Mouse (Mus musculus) midbrain, embryonic 12.5 days (tissue): Measurements from ENCODE around the gene Xkr7. TPM values are rescaled to one million over a fixed set of nuclear protein-coding genes. Genes with fewer than 3 reads are reported as not detected.

Experiments
- ATAC-seq: fragments of 200-750 bp; cut with Nextera tagmentation; 2 replicates; pipeline ENCODE4 v1.8.0; 2017; ENCODE audit warnings: low read depth, moderate TSS enrichment, moderate library complexity; ENCODE audit not compliant: low FRiP score
- H3K27ac ChIP-seq: fragments of 300-500 bp; sonication (generic); replicated peaks from 2 replicates; pipeline ENCODE4 v1.5.1; 2016; ENCODE audit warnings: mild to moderate bottlenecking
- H3K27me3 ChIP-seq: fragments of 300-500 bp; sonication (generic); 2 replicates; pipeline ENCODE4 v1.6.1; 2016; ENCODE audit warnings: mild to moderate bottlenecking
- H3K36me3 ChIP-seq: fragments of 300-500 bp; sonication (generic); 2 replicates; pipeline ENCODE4 v1.6.1; 2016
- H3K4me1 ChIP-seq: fragments of 300-500 bp; sonication (generic); 2 replicates; pipeline ENCODE4 v1.6.1; 2016
- H3K4me2 ChIP-seq: fragments of 300-500 bp; sonication (generic); replicated peaks from 2 replicates; pipeline ENCODE4 v1.6.1; 2016; ENCODE audit warnings: mild to moderate bottlenecking, moderate library complexity
- H3K4me3 ChIP-seq: fragments of 300-500 bp; sonication (generic); 2 replicates; pipeline ENCODE4 v1.5.1; 2016; ENCODE audit warnings: mild to moderate bottlenecking
- H3K9ac ChIP-seq: fragments of 300-500 bp; sonication (generic); replicated peaks from 2 replicates; pipeline ENCODE4 v1.6.1; 2016; ENCODE audit warnings: mild to moderate bottlenecking, moderate library complexity
- H3K9me3 ChIP-seq: fragments of 300-500 bp; sonication (generic); 2 replicates; pipeline ENCODE4 v1.6.1; 2016; ENCODE audit warnings: mild to moderate bottlenecking
- WGBS: fragments of 180-500 bp; shearing (Covaris S2); methylation state at CpG from one replicate; pipeline ENCODE4 v1.1.7; 2016; 5-methylcytosine and 5-hydroxymethylcytosine counted together
- polyA plus RNA-seq: library from polyadenylated mRNA; unstranded; fragments of >200 nt; fragmentation: Nextera tagmentation; extraction: Ambion mirVana; gene quantifications from 2 replicates; pipeline ENCODE4 v1.2.1, GENCODE M21; 2016

Xkr7 gene
- polyA plus RNA-seq, 1 experiment from 2014 or later = 0.97 TPM

DNA sequence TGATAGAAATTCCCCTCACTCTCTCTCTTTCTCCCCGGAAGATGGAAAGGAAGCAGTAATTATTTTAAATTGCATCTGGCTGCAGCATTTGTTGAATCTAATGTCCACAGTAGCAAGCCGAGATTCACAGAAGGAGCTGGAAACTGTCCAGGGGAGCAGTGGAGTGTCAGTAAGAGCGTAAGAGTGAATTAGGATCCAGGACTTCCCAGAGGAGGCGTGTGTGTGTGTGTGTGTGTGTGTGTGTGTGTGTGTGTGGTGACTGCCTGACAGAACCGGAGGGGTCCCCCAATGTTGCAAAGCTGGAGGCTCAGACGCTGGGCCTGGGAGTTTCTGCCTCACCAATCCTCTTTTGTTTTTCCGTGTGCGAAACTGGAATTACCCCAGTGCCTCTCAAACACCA, 15.8 kb upstream of the Xkr7 start:
- Histone ChIP-seq H3K4me3 (no peak overlapping the region), H3K4me2 (peak overlapping the region; percentile 98), H3K27ac (no peak overlapping the region), H3K9ac (no peak overlapping the region), H3K9me3 (no peaks in the 10 kb centered on the region), H3K4me1 (peaks cover 20% of the 10 kb centered on the region), H3K36me3 (peaks cover 27% of the 10 kb centered on the region), H3K27me3 (peaks cover 23% of the 10 kb centered on the region; the same call in 1 of the 2 replicates)
- ATAC-seq = no peak
- 44% methylated on average over 7 of the region's 8 CpGs for WGBS

DNA sequence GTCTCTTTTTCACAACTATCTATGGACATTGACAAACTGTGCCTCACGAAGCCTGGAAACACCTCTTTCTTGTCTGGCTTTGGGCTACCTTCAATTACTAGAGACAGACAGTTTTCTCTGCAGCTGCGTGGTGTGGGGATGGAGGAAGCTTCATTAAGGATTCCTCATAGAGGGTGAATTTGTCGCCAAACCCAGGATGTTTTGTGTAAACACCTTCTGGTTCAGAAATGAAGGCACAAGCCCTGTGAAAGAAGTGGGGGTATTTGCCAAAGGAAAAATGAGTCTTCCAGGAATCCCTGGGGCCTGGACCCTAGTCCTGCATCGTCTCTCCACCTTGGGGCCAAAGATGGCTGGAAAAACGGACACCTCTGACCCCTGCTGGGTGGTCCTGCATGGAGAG, 14.9 kb upstream of the Xkr7 start:
- Histone ChIP-seq H3K27me3 (peaks cover 23% of the 10 kb centered on the region; the same call in 1 of the 2 replicates), H3K36me3 (peaks cover 18% of the 10 kb centered on the region), H3K9me3 (no peaks in the 10 kb centered on the region), H3K4me1 (peaks cover 20% of the 10 kb centered on the region), H3K27ac (no peak overlapping the region), H3K4me3 (no peak overlapping the region), H3K9ac (no peak overlapping the region), H3K4me2 (no peak overlapping the region)
- WGBS = 44% methylated on average over 5 of the region's 5 CpGs
- no peak for ATAC-seq

DNA sequence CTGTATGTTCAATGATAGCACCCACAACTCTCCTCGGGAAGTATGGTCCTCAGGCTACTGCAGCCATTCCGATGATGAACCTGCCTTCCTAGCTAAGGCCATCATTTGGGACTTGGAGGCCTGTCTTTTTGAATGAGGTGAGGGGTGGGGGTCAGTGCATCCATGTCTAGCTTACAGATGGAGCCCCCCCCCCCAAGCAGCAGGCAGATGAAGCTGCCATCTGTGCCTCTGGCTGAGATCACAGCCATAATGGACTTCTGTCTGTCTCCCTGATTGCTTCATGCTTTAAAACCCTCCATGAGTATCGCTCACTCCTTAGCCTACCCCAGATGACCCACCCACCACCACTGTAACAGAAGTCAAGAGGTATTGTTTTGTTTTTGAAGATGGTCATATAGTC, 12.3 kb upstream of the Xkr7 start:
- 82% methylated on average over 3 of the region's 3 CpGs for WGBS
- no peak overlapping the region for H3K4me2 ChIP-seq
- no peak overlapping the region for H3K9ac ChIP-seq
- H3K27me3 ChIP-seq = peaks cover 23% of the 10 kb centered on the region; the same call in 1 of the 2 replicates
- no peak overlapping the region for H3K4me3 ChIP-seq
- H3K36me3 ChIP-seq = no peaks in the 10 kb centered on the region
- peaks cover 12% of the 10 kb centered on the region for H3K4me1 ChIP-seq
- H3K27ac ChIP-seq = no peak overlapping the region
- no peaks in the 10 kb centered on the region for H3K9me3 ChIP-seq
- no peak for ATAC-seq

DNA sequence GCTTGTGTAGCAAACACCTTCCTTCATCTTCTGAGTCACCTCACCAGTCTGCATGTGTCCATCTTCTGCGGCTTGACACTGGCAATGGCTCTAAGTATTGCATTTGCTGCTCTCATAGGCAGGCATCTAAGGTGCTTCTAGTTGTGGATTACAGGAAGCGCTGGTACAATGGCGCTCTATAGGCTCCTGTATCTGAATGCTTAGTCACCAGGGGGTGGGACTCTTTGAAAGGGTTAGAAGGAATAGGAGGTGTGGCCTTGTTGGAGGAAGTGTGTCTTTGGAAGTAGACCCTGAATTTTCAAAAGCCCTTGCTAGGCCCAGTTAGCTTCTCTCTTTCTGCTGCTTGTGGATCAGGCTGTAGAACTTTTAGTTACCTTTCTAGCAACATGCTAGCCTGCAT, 10.5 kb upstream of the Xkr7 start:
- Histone ChIP-seq H3K4me1 (no peaks in the 10 kb centered on the region), H3K27ac (no peak overlapping the region), H3K9me3 (no peaks in the 10 kb centered on the region), H3K4me3 (no peak overlapping the region), H3K4me2 (no peak overlapping the region), H3K36me3 (no peaks in the 10 kb centered on the region), H3K9ac (no peak overlapping the region), H3K27me3 (peaks cover 23% of the 10 kb centered on the region; the same call in 1 of the 2 replicates)
- no peak for ATAC-seq
- 65% methylated on average over 3 of the region's 3 CpGs for WGBS

DNA sequence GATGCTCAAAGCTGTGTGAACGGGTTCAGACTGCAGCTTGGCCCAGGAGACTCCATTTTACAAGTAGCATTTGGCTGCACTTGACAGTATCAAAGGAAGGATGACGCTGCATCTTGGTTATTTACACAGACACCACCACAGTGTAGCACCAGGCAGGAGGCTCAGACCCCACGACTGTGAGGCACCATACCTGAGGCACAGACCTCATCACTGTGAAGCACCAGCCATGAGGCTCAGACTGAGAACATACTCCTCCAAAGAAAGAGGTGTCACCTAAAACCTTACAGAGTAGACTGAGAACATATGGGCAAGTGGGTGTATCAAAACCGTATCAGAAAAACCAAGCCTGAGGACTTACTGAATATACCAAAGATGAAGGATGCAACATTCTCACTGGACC, 8.8 kb upstream of the Xkr7 start:
- Histone ChIP-seq H3K4me2 (no peak overlapping the region), H3K4me3 (no peak overlapping the region), H3K9me3 (no peaks in the 10 kb centered on the region), H3K4me1 (no peaks in the 10 kb centered on the region), H3K36me3 (no peaks in the 10 kb centered on the region), H3K27me3 (peaks cover 11% of the 10 kb centered on the region; the same call in 1 of the 2 replicates), H3K27ac (no peak overlapping the region), H3K9ac (no peak overlapping the region)
- WGBS = 63% methylated on average over 4 of the region's 4 CpGs
- no peak for ATAC-seq

DNA sequence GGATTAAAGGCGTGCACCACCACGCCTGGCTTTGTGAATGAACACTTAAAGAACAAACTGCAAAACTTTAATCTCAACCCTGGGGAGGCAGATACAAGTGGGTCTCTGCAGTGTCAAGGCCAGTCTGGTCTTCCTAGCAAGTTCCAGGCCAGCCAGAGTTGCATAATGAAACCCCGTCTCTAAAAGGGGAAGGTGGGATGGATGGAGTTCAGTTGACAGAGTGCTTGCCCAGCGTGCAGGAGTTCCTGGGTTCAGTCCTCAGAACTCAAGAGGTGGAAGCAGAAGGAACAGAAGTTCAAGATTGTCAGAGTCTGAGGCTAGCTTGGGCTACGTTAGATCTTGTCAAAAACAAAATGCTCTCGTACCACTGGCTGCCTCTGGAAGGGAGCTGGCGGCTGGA, 5.6 kb upstream of the Xkr7 start:
- no peak for ATAC-seq
- 81% methylated on average over 7 of the region's 7 CpGs for WGBS
- H3K4me1 ChIP-seq = no peaks in the 10 kb centered on the region
- no peaks in the 10 kb centered on the region for H3K9me3 ChIP-seq
- H3K4me2 ChIP-seq = no peak overlapping the region
- no peak overlapping the region for H3K9ac ChIP-seq
- H3K36me3 ChIP-seq = no peaks in the 10 kb centered on the region
- H3K4me3 ChIP-seq = no peak overlapping the region
- no peak overlapping the region for H3K27ac ChIP-seq
- H3K27me3 ChIP-seq = peaks cover 15% of the 10 kb centered on the region

DNA sequence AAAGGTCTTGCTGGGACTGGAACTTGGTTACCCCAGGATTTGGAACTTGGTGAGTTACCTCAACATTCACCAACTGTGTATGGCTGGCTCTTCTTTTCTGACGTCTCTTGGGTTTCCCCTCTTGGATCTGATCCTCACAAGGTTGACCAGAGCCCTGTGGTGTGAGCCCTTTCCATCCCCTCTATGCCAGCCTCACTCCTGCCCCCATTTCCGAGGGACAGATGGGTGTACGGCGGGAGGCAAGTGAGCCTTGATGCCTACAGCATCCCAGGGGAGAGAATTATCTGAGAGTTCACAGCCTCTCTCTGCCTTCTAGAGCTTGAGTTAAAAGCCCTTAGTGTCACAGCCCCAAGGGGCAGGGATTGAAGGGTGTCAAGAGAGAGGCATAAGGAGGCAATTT, 4.2 kb upstream of the Xkr7 start:
- Histone ChIP-seq H3K27me3 (peaks cover 30% of the 10 kb centered on the region), H3K4me3 (no peak overlapping the region), H3K36me3 (no peaks in the 10 kb centered on the region), H3K9ac (no peak overlapping the region), H3K4me2 (no peak overlapping the region), H3K9me3 (no peaks in the 10 kb centered on the region), H3K27ac (no peak overlapping the region), H3K4me1 (peaks cover 12% of the 10 kb centered on the region; the same call in 1 of the 2 replicates)
- ATAC-seq = no peak
- 63% methylated on average over 4 of the region's 4 CpGs for WGBS

DNA sequence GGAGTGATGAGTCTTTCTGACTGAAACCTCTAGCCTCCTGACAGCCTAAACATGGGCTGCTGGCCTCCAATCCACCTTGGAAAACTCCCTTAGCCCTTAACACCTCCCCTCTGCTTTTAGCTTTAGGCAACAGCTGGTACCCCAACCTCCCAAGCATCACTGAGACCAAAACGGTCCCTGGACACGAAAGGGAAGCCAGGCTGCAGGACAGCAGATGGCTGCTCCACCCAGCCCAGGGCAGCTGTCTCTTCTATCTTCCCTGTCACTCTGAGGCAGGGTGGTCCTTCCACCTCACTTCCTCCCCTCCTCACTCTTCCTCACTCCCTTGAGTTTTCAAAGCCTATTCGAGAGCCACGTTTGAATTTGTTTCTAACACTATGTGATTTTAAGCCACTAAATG, 1.2 kb upstream of the Xkr7 start:
- no peak for ATAC-seq
- Histone ChIP-seq H3K9ac (no peak overlapping the region), H3K4me1 (peaks cover 16% of the 10 kb centered on the region; the same call in 1 of the 2 replicates), H3K36me3 (no peaks in the 10 kb centered on the region), H3K27me3 (peaks cover 41% of the 10 kb centered on the region), H3K4me2 (peak overlapping the region; percentile 89; the same call in 1 of the 2 replicates), H3K27ac (no peak overlapping the region), H3K9me3 (no peaks in the 10 kb centered on the region), H3K4me3 (no peak overlapping the region)
- 20% methylated on average over 4 of the region's 4 CpGs for WGBS

DNA sequence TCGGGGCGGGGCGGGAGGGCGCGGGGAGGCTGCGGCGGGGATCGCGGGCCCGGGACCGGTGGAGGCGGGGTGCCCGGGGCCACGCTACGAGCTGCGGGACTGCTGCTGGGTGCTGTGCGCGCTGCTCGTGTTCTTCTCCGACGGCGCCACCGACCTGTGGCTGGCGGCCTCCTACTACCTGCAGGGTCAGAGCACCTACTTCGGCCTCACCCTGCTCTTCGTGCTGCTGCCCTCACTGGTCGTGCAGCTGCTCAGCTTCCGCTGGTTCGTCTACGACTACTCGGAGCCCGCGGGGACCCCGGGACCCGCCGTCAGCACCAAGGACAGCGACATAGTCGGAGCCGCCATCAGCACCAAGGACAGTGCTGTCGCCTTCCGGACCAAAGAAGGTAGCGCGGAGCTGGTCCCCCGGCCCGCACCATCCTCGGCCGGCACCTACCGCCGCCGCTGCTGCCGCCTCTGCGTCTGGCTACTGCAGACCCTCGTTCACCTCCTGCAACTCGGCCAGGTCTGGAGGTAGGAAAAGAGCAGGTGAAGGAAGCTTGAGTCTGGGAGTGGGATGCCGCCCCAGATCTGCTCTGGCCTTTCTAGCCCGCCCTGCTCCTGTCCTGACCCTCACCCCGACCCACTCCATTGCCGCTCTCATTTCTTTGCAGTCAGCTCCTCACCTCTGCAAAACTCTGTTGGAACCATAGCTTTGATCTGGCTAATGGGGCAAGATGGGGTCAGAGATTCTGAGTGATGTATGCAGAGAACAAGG, 611 bp downstream of the Xkr7 start:
- peak overlapping the region; percentile 66 for H3K9ac ChIP-seq
- no peaks in the 10 kb centered on the region for H3K36me3 ChIP-seq
- WGBS = 3% methylated on average over 40 of the region's 58 CpGs
- peak overlapping the region; percentile 89 for H3K4me2 ChIP-seq
- peak; percentile 72 for ATAC-seq
- peak overlapping the region; percentile 74 for H3K27ac ChIP-seq
- peaks cover 41% of the 10 kb centered on the region for H3K27me3 ChIP-seq
- H3K4me3 ChIP-seq = peak overlapping the region; percentile 69
- no peaks in the 10 kb centered on the region for H3K9me3 ChIP-seq
- H3K4me1 ChIP-seq = peaks cover 16% of the 10 kb centered on the region; the same call in 1 of the 2 replicates

DNA sequence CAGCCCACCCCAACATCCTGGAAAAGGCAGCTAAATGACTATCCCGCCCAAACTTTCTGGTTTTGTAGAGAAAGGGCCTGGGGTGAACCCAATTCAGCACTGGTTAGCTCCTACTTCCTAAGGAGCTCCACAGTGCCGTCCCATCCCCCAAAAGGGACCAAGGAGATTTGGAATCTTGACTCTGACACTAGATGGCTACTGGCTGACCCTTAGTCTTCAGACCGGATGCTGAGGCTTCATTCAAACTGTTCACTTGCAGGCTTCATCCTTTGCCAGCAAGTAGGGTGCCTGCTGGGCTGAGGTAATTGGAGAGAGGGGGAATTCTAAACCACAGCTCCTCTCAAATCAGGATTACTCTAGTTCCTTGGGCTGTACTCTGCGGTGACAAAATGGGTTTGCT, 1.3 kb downstream of the Xkr7 start:
- peak overlapping the region; percentile 89 for H3K4me2 ChIP-seq
- H3K4me3 ChIP-seq = peak overlapping the region; percentile 69
- 13% methylated on average over 4 of the region's 4 CpGs for WGBS
- H3K9me3 ChIP-seq = no peaks in the 10 kb centered on the region
- ATAC-seq = no peak
- H3K27me3 ChIP-seq = peaks cover 41% of the 10 kb centered on the region
- no peaks in the 10 kb centered on the region for H3K36me3 ChIP-seq
- H3K4me1 ChIP-seq = peaks cover 16% of the 10 kb centered on the region; the same call in 1 of the 2 replicates
- peak overlapping the region; percentile 66; the same call in 1 of the 2 replicates for H3K9ac ChIP-seq
- no peak overlapping the region for H3K27ac ChIP-seq

DNA sequence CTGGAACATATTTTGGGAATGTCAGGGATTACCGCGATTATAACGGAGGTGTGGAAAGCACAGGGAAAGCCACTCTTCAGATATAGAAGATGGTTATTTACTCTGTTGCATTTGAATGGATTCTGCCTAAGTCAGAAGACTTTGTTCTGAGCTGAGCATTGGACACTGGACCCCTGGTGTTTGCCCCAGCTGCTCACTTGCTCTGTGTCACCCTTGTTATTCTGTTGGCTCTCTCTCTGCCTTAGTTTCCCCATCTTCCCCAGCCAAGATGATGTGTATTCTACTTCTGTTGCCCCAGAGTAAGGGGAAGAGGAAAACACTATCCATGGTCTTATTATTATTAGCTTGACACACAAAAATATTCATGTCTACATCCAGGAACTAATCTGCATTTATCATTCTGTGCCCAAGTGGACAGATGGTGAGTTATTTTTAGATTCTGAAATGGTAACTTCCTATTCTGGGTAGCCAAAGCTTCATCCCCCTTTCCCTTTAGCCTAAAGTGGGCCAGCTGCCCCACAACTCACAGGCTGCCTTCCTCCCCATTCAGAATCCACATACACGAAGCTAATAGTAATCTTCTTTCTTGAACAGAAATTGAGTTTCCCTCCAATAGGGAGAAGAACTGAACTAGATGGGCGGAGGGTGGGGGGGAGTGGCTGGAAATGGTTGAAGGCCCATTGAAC, 2.0 kb downstream of the Xkr7 start:
- peaks cover 16% of the 10 kb centered on the region; the same call in 1 of the 2 replicates for H3K4me1 ChIP-seq
- peaks cover 41% of the 10 kb centered on the region for H3K27me3 ChIP-seq
- ATAC-seq = no peak
- no peaks in the 10 kb centered on the region for H3K36me3 ChIP-seq
- no peak overlapping the region for H3K9ac ChIP-seq
- H3K9me3 ChIP-seq = no peaks in the 10 kb centered on the region
- peak overlapping the region; percentile 89 for H3K4me2 ChIP-seq
- H3K4me3 ChIP-seq = peak overlapping the region; percentile 69
- no peak overlapping the region for H3K27ac ChIP-seq
- WGBS = 65% methylated on average over 5 of the region's 5 CpGs

DNA sequence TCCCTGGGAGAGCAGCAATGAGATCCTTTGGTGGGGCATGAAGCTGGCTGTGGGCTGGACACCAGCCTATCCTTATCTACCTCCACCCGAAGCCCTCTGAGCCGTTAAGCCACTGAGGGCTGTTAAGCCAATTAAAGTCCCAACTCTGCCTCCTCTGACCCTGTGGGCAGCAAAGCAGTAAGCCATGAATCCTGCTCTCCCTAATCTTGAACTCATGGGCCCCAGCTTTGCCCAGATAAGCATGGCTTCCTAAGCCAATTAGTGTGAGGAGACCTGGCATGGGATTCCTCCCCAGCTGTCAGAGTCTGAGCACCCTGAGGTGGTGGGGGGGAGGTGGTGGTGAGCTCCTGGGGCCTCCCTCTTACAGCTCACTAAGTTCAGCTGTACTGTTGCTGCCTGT, 5.0 kb downstream of the Xkr7 start:
- H3K4me1 ChIP-seq = peaks cover 11% of the 10 kb centered on the region; the same call in 1 of the 2 replicates
- whole genome bisulfite sequencing = 19% methylated on average over 2 of the region's 2 CpGs
- H3K36me3 ChIP-seq = no peaks in the 10 kb centered on the region
- ATAC-seq = no peak
- peaks cover 19% of the 10 kb centered on the region for H3K27me3 ChIP-seq
- H3K4me3 ChIP-seq = no peak overlapping the region
- H3K9me3 ChIP-seq = no peaks in the 10 kb centered on the region
- no peak overlapping the region for H3K9ac ChIP-seq
- H3K4me2 ChIP-seq = no peak overlapping the region
- H3K27ac ChIP-seq = no peak overlapping the region
